Mouse (Mus musculus) intestine, embryonic 14.5 days (tissue): ENCODE results near the gene Rasgrp2. TPM values are rescaled to one million over a fixed set of nuclear protein-coding genes. Genes with fewer than 3 reads are reported as not detected.

Experiments used
- ATAC-seq: fragments of 200-750 bp; cut with Nextera tagmentation; replicated peaks from 2 replicates; pipeline ENCODE4 v1.8.0; 2017; ENCODE audit warnings: low read depth, moderate number of reproducible peaks, moderate TSS enrichment, moderate library complexity; ENCODE audit not compliant: low FRiP score, low TSS enrichment
- DNase-seq: peaks from one replicate; pipeline ENCODE4 v3.0.0-alpha.2; 2018; ENCODE audit warnings: low spot score
- H3K27ac ChIP-seq: fragments of 300-500 bp; sonication (generic); 2 replicates; pipeline ENCODE4 v1.5.1; 2014; ENCODE audit warnings: low read depth, mild to moderate bottlenecking, control low read depth
- H3K27me3 ChIP-seq: fragments of 300-500 bp; sonication (generic); replicated peaks from 2 replicates; pipeline ENCODE4 v1.6.1; 2014; ENCODE audit warnings: low read length, control low read depth; ENCODE audit not compliant: control insufficient read depth, insufficient read depth
- H3K36me3 ChIP-seq: fragments of 300-500 bp; sonication (generic); 2 replicates; pipeline ENCODE4 v1.6.1; 2014; ENCODE audit warnings: low read length, control low read depth; ENCODE audit not compliant: control insufficient read depth, insufficient read depth
- H3K4me1 ChIP-seq: fragments of 300-500 bp; sonication (generic); replicated peaks from 2 replicates; pipeline ENCODE4 v1.6.1; 2014; ENCODE audit warnings: low read length, control low read depth, mixed read lengths; ENCODE audit not compliant: control insufficient read depth, insufficient read depth
- H3K4me2 ChIP-seq: fragments of 300-500 bp; sonication (generic); 2 replicates; pipeline ENCODE4 v1.6.1; 2014; ENCODE audit warnings: low read length
- H3K4me3 ChIP-seq: fragments of 300-500 bp; sonication (generic); 2 replicates; pipeline ENCODE4 v1.5.1; 2014; ENCODE audit warnings: low read depth, low read length, control low read depth, mixed read lengths
- H3K9ac ChIP-seq: fragments of 300-500 bp; sonication (generic); 2 replicates; pipeline ENCODE4 v1.6.1; 2014; ENCODE audit warnings: mild to moderate bottlenecking, low read length
- H3K9me3 ChIP-seq: fragments of 300-500 bp; sonication (generic); 2 replicates; pipeline ENCODE4 v1.6.1; 2016; ENCODE audit warnings: low read length, control low read depth; ENCODE audit not compliant: control insufficient read depth
- WGBS: fragments of 180-500 bp; shearing (Covaris S2); extraction: QIAGEN DNeasy Blood & Tissue Kit; methylation state at CpG from one replicate; pipeline ENCODE4 v1.1.7; 2014; 5-methylcytosine and 5-hydroxymethylcytosine counted together
- polyA plus RNA-seq: library from polyadenylated mRNA; unstranded; fragments of >200 nt; fragmentation: Nextera tagmentation; extraction: Ambion mirVana; gene quantifications from 2 replicates; pipeline ENCODE4 v1.2.1, GENCODE M21; 2014

The Rasgrp2 gene
- polyA plus RNA-seq, 1 experiment from 2014 or later, result 31.8 TPM

- H3K9me3 ChIP-seq, result no peaks in the 10 kb centered on the region
- ATAC-seq (no peak), DNase-seq (no peak)
- no peak overlapping the region for H3K27ac ChIP-seq
- no peaks in the 10 kb centered on the region for H3K36me3 ChIP-seq
- WGBS, result 69% methylated on average over 12 of the region's 12 CpGs
- H3K9ac ChIP-seq, result no peak overlapping the region
- H3K4me2 ChIP-seq, result no peak overlapping the region
- H3K27me3 ChIP-seq, result peaks cover 47% of the 10 kb centered on the region
- H3K4me1 ChIP-seq, result peaks cover 6% of the 10 kb centered on the region; the same call in 1 of the 2 replicates
- no peak overlapping the region for H3K4me3 ChIP-seq
Measured at GRCm38 (mm10) chr19:6416894-6417761, 18.0 kb downstream of the Rasgrp2 start.

DNA sequence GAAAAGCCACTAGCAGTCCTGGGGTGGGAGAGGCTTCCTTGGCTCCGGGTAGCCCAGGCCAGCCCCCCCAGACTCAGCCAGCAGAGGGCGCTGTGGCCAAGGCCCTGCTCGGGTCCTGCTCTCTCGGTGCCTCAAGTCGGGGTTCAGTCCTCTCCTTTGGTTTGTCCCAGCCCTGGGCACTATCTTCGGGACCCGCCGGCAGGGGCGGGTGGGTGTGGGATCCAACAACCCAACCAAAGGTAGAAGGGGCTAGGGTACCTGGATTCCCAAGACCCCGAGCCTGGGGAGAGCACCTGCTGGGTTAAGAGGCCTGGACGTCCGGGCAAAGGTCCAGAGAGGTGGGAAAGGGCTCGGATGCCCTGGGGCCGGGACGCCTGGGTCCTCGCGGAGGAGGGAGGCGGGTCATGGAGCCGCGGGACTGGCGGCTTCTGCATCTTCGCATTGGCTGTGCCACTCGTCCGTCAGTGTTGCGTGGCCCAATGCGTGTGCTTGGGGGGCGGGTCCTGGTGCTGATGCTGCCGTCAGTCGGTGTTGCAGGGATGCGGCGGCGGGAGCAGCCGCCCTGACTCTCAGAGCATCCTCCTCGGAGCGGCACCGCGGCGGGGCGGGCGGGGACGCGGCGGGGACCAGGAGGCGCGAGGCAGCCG, 19.2 kb downstream of the Rasgrp2 start, which contains the start of gene Nrxn2:
TSS of gene Nrxn2 (plus strand) at position 499 of the 647 bp plus-strand sequence.
- H3K36me3 ChIP-seq, result no peaks in the 10 kb centered on the region
- peak within 1 kb of the TSS; percentile 68 for H3K4me2 ChIP-seq
- H3K4me3 ChIP-seq, result peak within 1 kb of the TSS; percentile 36
- ATAC-seq (peak; percentile 83), DNase-seq (peak; percentile 93)
- WGBS, result 1% methylated on average over 44 of the region's 46 CpGs
- H3K9ac ChIP-seq, result no peak within 1 kb of the TSS
- peaks cover 40% of the 10 kb centered on the region for H3K27me3 ChIP-seq
- peaks cover 6% of the 10 kb centered on the region; the same call in 1 of the 2 replicates for H3K4me1 ChIP-seq
- no peak within 1 kb of the TSS for H3K27ac ChIP-seq
- H3K9me3 ChIP-seq, result no peaks in the 10 kb centered on the region

DNA sequence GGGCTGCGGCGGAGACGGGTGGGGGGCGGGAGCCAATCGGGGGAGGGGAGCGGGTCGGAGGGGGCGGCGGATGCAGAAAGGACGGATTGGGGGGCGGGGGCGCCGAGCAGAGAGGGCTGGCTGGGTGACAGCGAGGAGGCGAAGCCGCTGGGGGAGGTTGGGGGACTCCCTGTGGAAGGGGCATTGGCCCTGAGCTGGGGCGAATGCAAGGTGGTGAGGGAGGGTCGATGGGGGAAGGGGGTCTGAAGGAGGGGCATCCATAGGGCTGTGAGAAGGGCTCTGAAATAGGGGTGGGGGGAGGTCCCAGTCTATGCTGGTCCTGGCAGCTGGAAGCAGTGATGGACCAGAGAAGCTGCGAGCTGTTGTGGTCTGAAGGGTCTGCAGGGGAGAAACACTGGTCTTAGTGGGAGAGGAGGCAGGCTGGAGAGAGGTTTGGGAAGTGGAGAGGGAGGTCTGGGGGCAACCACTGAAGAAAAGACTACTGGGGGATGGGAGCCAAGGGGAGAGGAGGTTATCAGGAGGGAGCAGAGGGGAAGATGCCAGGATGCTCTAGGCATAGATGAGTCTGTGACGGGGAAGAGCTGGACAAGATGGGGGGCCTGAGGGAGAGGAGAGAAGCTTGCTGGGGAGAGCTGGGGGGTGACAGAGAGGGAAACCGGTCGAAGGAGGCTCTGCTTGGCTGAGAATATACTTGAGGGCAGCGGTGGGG, 20.0 kb downstream of the Rasgrp2 start:
- Histone ChIP-seq H3K27me3 (peaks cover 40% of the 10 kb centered on the region), H3K4me2 (peak overlapping the region; percentile 68), H3K9ac (no peak overlapping the region), H3K9me3 (no peaks in the 10 kb centered on the region), H3K4me1 (peaks cover 6% of the 10 kb centered on the region; the same call in 1 of the 2 replicates), H3K36me3 (no peaks in the 10 kb centered on the region), H3K4me3 (peak overlapping the region; percentile 36; the same call in 1 of the 2 replicates), H3K27ac (no peak overlapping the region)
- WGBS, result 12% methylated on average over 20 of the region's 23 CpGs
- DNase-seq (no peak), ATAC-seq (no peak)

DNA sequence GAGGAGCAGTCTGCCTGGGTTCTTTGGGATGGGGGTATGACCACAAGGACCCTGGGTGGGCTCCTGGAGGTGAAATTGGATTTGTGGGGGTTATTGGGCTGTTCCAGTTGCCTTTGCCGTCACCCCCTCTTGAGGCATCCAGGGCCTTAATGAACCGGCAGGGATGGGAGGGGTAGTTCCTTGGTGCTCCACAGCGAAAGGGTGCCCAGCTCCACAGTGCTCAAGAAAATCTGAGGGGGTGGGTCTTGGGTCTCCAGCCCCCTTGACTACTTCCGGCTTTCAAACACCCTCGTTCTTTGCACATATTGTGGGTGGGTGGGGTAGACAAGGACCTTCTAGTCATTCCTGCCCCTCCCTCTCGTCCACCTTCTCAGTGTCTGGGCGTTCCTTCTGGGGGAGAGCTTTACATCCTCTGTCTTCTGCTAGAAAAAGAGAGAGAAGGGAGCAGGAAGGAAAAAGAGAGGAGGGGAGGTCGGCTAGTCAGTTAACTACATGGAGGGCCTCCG, 20.7 kb downstream of the Rasgrp2 start:
- peaks cover 6% of the 10 kb centered on the region; the same call in 1 of the 2 replicates for H3K4me1 ChIP-seq
- ATAC-seq (no peak), DNase-seq (no peak)
- H3K4me2 ChIP-seq, result no peak overlapping the region
- H3K4me3 ChIP-seq, result no peak overlapping the region
- H3K36me3 ChIP-seq, result no peaks in the 10 kb centered on the region
- H3K9ac ChIP-seq, result no peak overlapping the region
- no peak overlapping the region for H3K27ac ChIP-seq
- no peaks in the 10 kb centered on the region for H3K9me3 ChIP-seq
- peaks cover 45% of the 10 kb centered on the region for H3K27me3 ChIP-seq
- WGBS, result 56% methylated on average over 9 of the region's 9 CpGs

DNA sequence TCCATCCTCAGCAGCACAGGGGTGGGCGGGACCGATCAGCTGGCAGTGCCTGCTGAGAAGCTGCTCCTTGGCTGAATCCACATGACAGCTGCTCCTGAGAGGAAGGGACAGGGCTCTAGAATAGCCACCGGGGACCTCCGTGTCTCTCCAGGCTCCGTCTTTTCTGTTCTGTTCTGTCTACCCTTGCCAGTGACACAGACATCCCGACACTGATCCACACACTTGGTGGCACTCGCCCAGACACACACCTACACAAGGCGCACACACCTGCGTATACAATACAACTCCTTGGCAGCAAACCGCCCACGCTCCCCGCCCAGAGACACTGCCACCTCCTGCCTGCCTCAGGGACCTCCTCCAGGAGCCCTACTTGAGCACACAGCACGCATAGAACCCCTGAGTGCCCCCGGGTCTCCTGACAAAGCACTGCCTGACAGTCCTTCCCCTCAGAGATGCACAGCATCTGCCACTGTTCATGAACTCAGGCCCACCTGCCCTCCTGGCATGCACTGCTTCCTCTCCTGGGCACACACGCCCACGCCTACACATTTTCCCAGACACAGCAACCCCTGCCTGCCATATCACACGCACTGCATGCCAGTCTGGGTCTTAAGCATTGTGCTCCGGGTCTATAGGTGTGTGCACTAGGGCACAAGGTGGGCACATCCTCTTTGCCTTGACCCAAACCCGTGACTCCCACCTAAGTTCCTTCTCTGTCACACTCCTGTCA, 21.5 kb downstream of the Rasgrp2 start:
- Histone ChIP-seq H3K9me3 (no peaks in the 10 kb centered on the region), H3K27me3 (peaks cover 45% of the 10 kb centered on the region), H3K27ac (no peak overlapping the region), H3K4me1 (peaks cover 6% of the 10 kb centered on the region; the same call in 1 of the 2 replicates), H3K36me3 (no peaks in the 10 kb centered on the region), H3K4me2 (no peak overlapping the region), H3K9ac (no peak overlapping the region), H3K4me3 (no peak overlapping the region)
- DNase-seq (no peak), ATAC-seq (no peak)
- 54% methylated on average over 19 of the region's 19 CpGs for WGBS

DNA sequence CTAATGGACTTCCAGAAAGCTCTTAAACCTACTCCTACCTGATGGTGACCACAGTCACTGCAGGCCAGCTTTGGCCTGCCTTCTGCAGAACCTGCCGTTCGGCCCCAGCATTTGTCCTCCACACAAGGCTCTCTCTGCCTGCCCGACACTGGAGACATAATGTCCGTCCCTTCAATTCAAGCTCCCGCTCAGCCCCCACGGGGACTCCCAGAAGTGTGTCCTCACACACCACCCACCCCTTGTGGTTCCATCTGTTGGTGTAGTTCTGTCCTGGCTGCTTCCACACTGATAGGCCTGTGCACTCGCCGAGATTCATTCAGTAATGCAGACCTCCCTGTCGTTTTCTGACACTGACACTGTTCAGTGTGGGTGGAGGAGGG, 22.1 kb downstream of the Rasgrp2 start:
- 77% methylated on average over 9 of the region's 9 CpGs for WGBS
- peaks cover 3% of the 10 kb centered on the region; the same call in 1 of the 2 replicates for H3K4me1 ChIP-seq
- no peak overlapping the region for H3K4me2 ChIP-seq
- DNase-seq (no peak), ATAC-seq (no peak)
- peaks cover 51% of the 10 kb centered on the region for H3K27me3 ChIP-seq
- no peak overlapping the region for H3K27ac ChIP-seq
- no peak overlapping the region for H3K9ac ChIP-seq
- H3K36me3 ChIP-seq, result no peaks in the 10 kb centered on the region
- H3K9me3 ChIP-seq, result no peaks in the 10 kb centered on the region
- no peak overlapping the region for H3K4me3 ChIP-seq

DNA sequence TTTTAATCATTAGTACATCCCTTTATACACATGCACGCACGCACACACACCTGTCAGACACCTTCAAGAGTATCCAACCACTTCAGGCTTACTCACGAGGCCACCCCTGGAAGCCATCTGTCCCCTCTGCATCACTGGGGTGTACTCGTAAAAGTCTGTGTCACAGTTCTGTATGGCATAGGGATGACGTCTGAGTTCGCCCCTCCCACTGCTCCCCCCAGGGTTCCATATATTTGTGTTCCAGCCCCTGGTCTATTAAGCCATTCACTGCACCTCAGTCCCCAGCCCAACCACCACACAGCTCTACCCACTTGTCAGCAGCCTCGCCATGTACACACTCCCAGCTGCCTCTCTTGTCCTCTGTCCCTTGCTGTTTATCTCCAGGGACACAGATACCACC, 22.9 kb downstream of the Rasgrp2 start:
- no peak overlapping the region for H3K4me3 ChIP-seq
- H3K4me1 ChIP-seq, result no peaks in the 10 kb centered on the region; the same call in 1 of the 2 replicates
- H3K9ac ChIP-seq, result no peak overlapping the region
- H3K27me3 ChIP-seq, result peaks cover 59% of the 10 kb centered on the region
- no peak overlapping the region for H3K4me2 ChIP-seq
- H3K27ac ChIP-seq, result no peak overlapping the region
- no peaks in the 10 kb centered on the region for H3K9me3 ChIP-seq
- DNase-seq (no peak), ATAC-seq (no peak)
- WGBS, result 66% methylated on average over 7 of the region's 7 CpGs
- H3K36me3 ChIP-seq, result no peaks in the 10 kb centered on the region

DNA sequence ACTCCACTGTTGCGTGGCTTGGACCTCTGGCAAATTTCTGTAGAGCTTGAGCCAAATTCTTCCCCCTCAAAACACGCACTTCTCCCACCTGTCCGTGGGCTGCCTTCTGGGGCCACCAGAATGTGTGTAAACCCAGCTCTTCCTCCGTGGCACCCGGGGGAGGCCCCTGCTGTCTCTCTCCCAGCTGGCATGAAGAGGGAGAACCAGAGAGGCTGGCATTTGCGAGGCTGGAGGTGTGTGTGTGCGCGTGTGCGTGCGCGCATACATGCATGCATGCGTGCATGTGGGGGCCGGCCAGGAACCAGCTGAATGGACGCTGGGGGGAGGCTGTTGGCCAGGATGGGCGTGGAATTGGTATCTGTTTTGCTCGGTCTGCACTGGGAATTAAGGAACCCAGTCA, 24.1 kb downstream of the Rasgrp2 start:
- DNase-seq (no peak), ATAC-seq (no peak)
- Histone ChIP-seq H3K4me1 (peaks cover 7% of the 10 kb centered on the region), H3K9me3 (no peaks in the 10 kb centered on the region), H3K4me3 (no peak overlapping the region), H3K27me3 (peaks cover 67% of the 10 kb centered on the region), H3K9ac (no peak overlapping the region), H3K27ac (no peak overlapping the region), H3K36me3 (no peaks in the 10 kb centered on the region), H3K4me2 (no peak overlapping the region)
- 87% methylated on average over 16 of the region's 16 CpGs for WGBS
